Mouse (Mus musculus) lung, postnatal 10 days (tissue): Measurements from ENCODE around the gene Ppm1b.

ENCODE experiments used
- DNase-seq: peaks from one replicate; pipeline ENCODE4 v3.0.0; 2021

Gene Ppm1b

GRCm38 (mm10) chr17:84958411-84958911 lies 1.9 kb downstream of the Ppm1b start:
- peak; percentile 29 for DNase-seq

- DNase-seq, result no peak
Observed at GRCm38 (mm10) chr17:84958986-84959664, 2.6 kb downstream of the Ppm1b start.

GRCm38 (mm10) chr17:84959665-84960020 lies 3.1 kb downstream of the Ppm1b start:
- no peak for DNase-seq

- DNase-seq, result peak; percentile 16
Observed at GRCm38 (mm10) chr17:84960136-84960535, 3.6 kb downstream of the Ppm1b start.

- peak; percentile 38 for DNase-seq
Observed at GRCm38 (mm10) chr17:84962046-84962445, 5.5 kb downstream of the Ppm1b start.

- DNase-seq, result no peak
Observed at GRCm38 (mm10) chr17:84963651-84964050, 7.1 kb downstream of the Ppm1b start.

GRCm38 (mm10) chr17:84966231-84966630 lies 9.7 kb downstream of the Ppm1b start:
- no peak for DNase-seq

- DNase-seq, result no peak
Observed at GRCm38 (mm10) chr17:84967045-84967444, 10.5 kb downstream of the Ppm1b start.

GRCm38 (mm10) chr17:84969916-84970315 lies 13.4 kb downstream of the Ppm1b start:
- DNase-seq, result no peak

GRCm38 (mm10) chr17:84981721-84982120 lies 25.2 kb downstream of the Ppm1b start:
- no peak for DNase-seq

GRCm38 (mm10) chr17:84982735-84983134 lies 26.2 kb downstream of the Ppm1b start:
- DNase-seq, result no peak

GRCm38 (mm10) chr17:84986368-84986767 lies 29.8 kb downstream of the Ppm1b start:
- DNase-seq, result no peak

GRCm38 (mm10) chr17:84987834-84988410 lies 31.4 kb downstream of the Ppm1b start:
- no peak for DNase-seq

- DNase-seq, result no peak
Observed at GRCm38 (mm10) chr17:84988514-84988913, 32.0 kb downstream of the Ppm1b start.

GRCm38 (mm10) chr17:84995844-84996243 lies 39.3 kb downstream of the Ppm1b start:
- DNase-seq, result no peak

GRCm38 (mm10) chr17:84997639-84998038 lies 41.1 kb downstream of the Ppm1b start:
- DNase-seq, result no peak

- no peak for DNase-seq
Observed at GRCm38 (mm10) chr17:84999636-85000035, 43.1 kb downstream of the Ppm1b start.

GRCm38 (mm10) chr17:85013485-85013884 lies 56.9 kb downstream of the Ppm1b start:
- no peak for DNase-seq

GRCm38 (mm10) chr17:85014632-85015031 lies 58.1 kb downstream of the Ppm1b start:
- no peak for DNase-seq

GRCm38 (mm10) chr17:85018344-85018743 lies 61.8 kb downstream of the Ppm1b start:
- DNase-seq, result no peak

- DNase-seq, result no peak
Observed at GRCm38 (mm10) chr17:85018794-85019193, 62.3 kb downstream of the Ppm1b start.

GRCm38 (mm10) chr17:85020343-85020742 lies 63.8 kb downstream of the Ppm1b start:
- DNase-seq, result no peak

- peak; percentile 82 for DNase-seq
Observed at GRCm38 (mm10) chr17:85023247-85024167, 67.0 kb downstream of the Ppm1b start.

GRCm38 (mm10) chr17:85024237-85024636 lies 67.7 kb downstream of the Ppm1b start:
- DNase-seq, result no peak
